Mouse (Mus musculus): ENCODE results near the gene Ccdc69. TPM values are rescaled to one million over a fixed set of nuclear protein-coding genes. Genes with fewer than 3 reads are reported as not detected.

Ccdc69 gene
- polyA plus RNA-seq, 1 experiment = 0.73 TPM

- TF ChIP-seq FLI1 (IDR thresholded peaks at IDR 0.05; ENCODE audit: low read length) = no peak
- no peak for TF ChIP-seq GATA1 (IDR thresholded peaks at IDR 0.05; ENCODE audit: borderline replicate concordance, low read length)
- Histone ChIP-seq H3K9me3 (peaks cover 4% of the 10 kb centered on the region), H3K4me3 (replicated peaks) (no peak overlapping the region), H3K36me3 (replicated peaks; ENCODE audit: low read length) (peaks cover 5% of the 10 kb centered on the region), H3K27me3 (replicated peaks) (peaks cover 32% of the 10 kb centered on the region), H3K4me1 (peaks cover 7% of the 10 kb centered on the region)
These were observed 32.7 kb upstream of the Ccdc69 start for GRCm38 (mm10) chr11:55110566-55111169.

GRCm38 (mm10) chr11:55109521-55110300 is 31.8 kb upstream of the Ccdc69 start:
- Histone ChIP-seq H3K36me3 (replicated peaks; ENCODE audit: low read length) (peaks cover 5% of the 10 kb centered on the region), H3K27me3 (replicated peaks) (peaks cover 37% of the 10 kb centered on the region), H3K4me1 (peaks cover 7% of the 10 kb centered on the region), H3K9me3 (no peaks in the 10 kb centered on the region), H3K4me3 (replicated peaks) (no peak overlapping the region)
- no peak for TF ChIP-seq FLI1 (IDR thresholded peaks at IDR 0.05; ENCODE audit: low read length)
- no peak for TF ChIP-seq GATA1 (IDR thresholded peaks at IDR 0.05; ENCODE audit: borderline replicate concordance, low read length)

- no peaks in the 10 kb centered on the region for H3K4me1 ChIP-seq
- H3K9me3 ChIP-seq = no peaks in the 10 kb centered on the region
- H3K27me3 ChIP-seq (replicated peaks) = peaks cover 54% of the 10 kb centered on the region
- TF ChIP-seq FLI1 (IDR thresholded peaks at IDR 0.05; ENCODE audit: low read length) = no peak
- TF ChIP-seq GATA1 (IDR thresholded peaks at IDR 0.05; ENCODE audit: borderline replicate concordance, low read length) = no peak
- H3K4me3 ChIP-seq (replicated peaks) = no peak overlapping the region
- peaks cover 5% of the 10 kb centered on the region for H3K36me3 ChIP-seq (replicated peaks; ENCODE audit: low read length)
These were observed 28.7 kb upstream of the Ccdc69 start for GRCm38 (mm10) chr11:55106636-55107035.

GRCm38 (mm10) chr11:55105389-55105788 is 27.5 kb upstream of the Ccdc69 start:
- H3K27me3 ChIP-seq (replicated peaks) = peaks cover 67% of the 10 kb centered on the region
- peaks cover 5% of the 10 kb centered on the region for H3K36me3 ChIP-seq (replicated peaks; ENCODE audit: low read length)
- TF ChIP-seq GATA1 (IDR thresholded peaks at IDR 0.05; ENCODE audit: borderline replicate concordance, low read length) (no peak), FLI1 (IDR thresholded peaks at IDR 0.05; ENCODE audit: low read length) (no peak)
- no peaks in the 10 kb centered on the region for H3K9me3 ChIP-seq
- H3K4me3 ChIP-seq (replicated peaks) = peak overlapping the region; percentile 14
- no peaks in the 10 kb centered on the region for H3K4me1 ChIP-seq

GRCm38 (mm10) chr11:55103229-55103628 is 25.3 kb upstream of the Ccdc69 start:
- Histone ChIP-seq H3K4me1 (peaks cover 2% of the 10 kb centered on the region), H3K9me3 (no peaks in the 10 kb centered on the region), H3K36me3 (replicated peaks; ENCODE audit: low read length) (no peaks in the 10 kb centered on the region), H3K27me3 (replicated peaks) (peaks cover 73% of the 10 kb centered on the region), H3K4me3 (replicated peaks) (no peak overlapping the region)
- no peak for TF ChIP-seq GATA1 (IDR thresholded peaks at IDR 0.05; ENCODE audit: borderline replicate concordance, low read length)
- TF ChIP-seq FLI1 (IDR thresholded peaks at IDR 0.05; ENCODE audit: low read length) = no peak

GRCm38 (mm10) chr11:55102015-55102414 is 24.1 kb upstream of the Ccdc69 start:
- peaks cover 70% of the 10 kb centered on the region for H3K27me3 ChIP-seq (replicated peaks)
- no peak overlapping the region for H3K4me3 ChIP-seq (replicated peaks)
- H3K9me3 ChIP-seq = no peaks in the 10 kb centered on the region
- H3K4me1 ChIP-seq = peaks cover 15% of the 10 kb centered on the region
- H3K36me3 ChIP-seq (replicated peaks; ENCODE audit: low read length) = no peaks in the 10 kb centered on the region
- no peak for TF ChIP-seq GATA1 (IDR thresholded peaks at IDR 0.05; ENCODE audit: borderline replicate concordance, low read length)
- TF ChIP-seq FLI1 (IDR thresholded peaks at IDR 0.05; ENCODE audit: low read length) = no peak

- H3K27me3 ChIP-seq (replicated peaks) = peaks cover 57% of the 10 kb centered on the region
- no peak overlapping the region for H3K4me3 ChIP-seq (replicated peaks)
- TF ChIP-seq GATA1 (IDR thresholded peaks at IDR 0.05; ENCODE audit: borderline replicate concordance, low read length) = no peak
- TF ChIP-seq FLI1 (IDR thresholded peaks at IDR 0.05; ENCODE audit: low read length) = no peak
- H3K36me3 ChIP-seq (replicated peaks; ENCODE audit: low read length) = no peaks in the 10 kb centered on the region
- H3K9me3 ChIP-seq = no peaks in the 10 kb centered on the region
- peaks cover 15% of the 10 kb centered on the region for H3K4me1 ChIP-seq
These were observed 21.9 kb upstream of the Ccdc69 start for GRCm38 (mm10) chr11:55099868-55100267.

GRCm38 (mm10) chr11:55099019-55099771 is 21.3 kb upstream of the Ccdc69 start:
- H3K4me3 ChIP-seq (replicated peaks) = peak overlapping the region; percentile 31
- no peaks in the 10 kb centered on the region for H3K9me3 ChIP-seq
- H3K4me1 ChIP-seq = peaks cover 15% of the 10 kb centered on the region
- TF ChIP-seq GATA1 (IDR thresholded peaks at IDR 0.05; ENCODE audit: borderline replicate concordance, low read length) (no peak), FLI1 (IDR thresholded peaks at IDR 0.05; ENCODE audit: low read length) (no peak)
- peaks cover 61% of the 10 kb centered on the region for H3K27me3 ChIP-seq (replicated peaks)
- no peaks in the 10 kb centered on the region for H3K36me3 ChIP-seq (replicated peaks; ENCODE audit: low read length)

- H3K4me3 ChIP-seq (replicated peaks) = peak overlapping the region; percentile 94
- no peak for TF ChIP-seq GATA1 (IDR thresholded peaks at IDR 0.05; ENCODE audit: borderline replicate concordance, low read length)
- TF ChIP-seq FLI1 (IDR thresholded peaks at IDR 0.05; ENCODE audit: low read length) = no peak
- H3K9me3 ChIP-seq = no peaks in the 10 kb centered on the region
- H3K4me1 ChIP-seq = peaks cover 15% of the 10 kb centered on the region
- peaks cover 65% of the 10 kb centered on the region for H3K27me3 ChIP-seq (replicated peaks)
- no peaks in the 10 kb centered on the region for H3K36me3 ChIP-seq (replicated peaks; ENCODE audit: low read length)
These were observed 20.4 kb upstream of the Ccdc69 start for GRCm38 (mm10) chr11:55098189-55098915.

Measured in megakaryocyte, embryonic 14.5 days (primary cell).